Mouse (Mus musculus): ENCODE measurements around the gene 2310030G06Rik. TPM values are rescaled to one million over a fixed set of nuclear protein-coding genes. Genes with fewer than 3 reads are reported as not detected.

2310030G06Rik gene
- total and polyA plus RNA-seq, 3 experiments = 1.7 to 6.1 (median 4.3) TPM

DNA sequence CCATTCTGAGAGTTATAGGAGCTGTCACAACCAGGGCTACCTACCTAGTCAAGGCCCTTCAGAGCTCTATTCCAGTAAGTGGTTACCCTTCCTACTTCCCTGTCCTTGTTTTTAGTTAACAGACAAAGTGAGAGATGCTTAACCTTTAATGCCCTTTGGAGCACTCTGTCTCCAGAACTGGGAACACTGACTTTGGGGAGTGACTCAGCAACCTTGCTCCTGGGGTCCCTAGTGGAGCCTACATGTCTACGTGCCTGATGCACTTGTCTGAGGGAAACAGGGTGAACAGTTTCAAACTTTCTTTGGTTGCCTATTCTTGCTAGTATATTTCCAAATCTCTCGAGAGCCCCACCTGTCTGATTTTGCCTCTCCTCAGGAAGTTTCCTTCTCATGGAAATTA is 3.6 kb downstream of the 2310030G06Rik start:
- no peak for DNase-seq

DNA sequence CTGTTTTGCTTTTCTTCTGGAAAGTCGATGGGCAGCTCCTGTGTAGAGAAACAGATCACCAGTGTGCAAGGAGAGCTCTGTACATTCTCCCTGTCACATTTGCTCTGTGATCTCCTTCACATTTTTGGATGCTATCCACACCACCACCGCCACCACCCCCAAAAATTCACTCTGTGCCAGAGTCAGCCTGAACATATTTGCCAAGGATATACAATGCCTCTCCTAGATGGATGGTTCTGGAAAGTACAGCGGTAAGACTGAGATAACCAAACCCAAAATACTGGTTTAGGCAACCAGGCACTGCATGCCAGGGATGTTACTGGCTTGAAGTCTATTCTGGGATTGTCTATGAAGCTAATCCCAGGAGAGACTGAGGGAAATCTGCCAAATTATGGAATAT is 4.1 kb downstream of the 2310030G06Rik start:
- DNase-seq = no peak

DNA sequence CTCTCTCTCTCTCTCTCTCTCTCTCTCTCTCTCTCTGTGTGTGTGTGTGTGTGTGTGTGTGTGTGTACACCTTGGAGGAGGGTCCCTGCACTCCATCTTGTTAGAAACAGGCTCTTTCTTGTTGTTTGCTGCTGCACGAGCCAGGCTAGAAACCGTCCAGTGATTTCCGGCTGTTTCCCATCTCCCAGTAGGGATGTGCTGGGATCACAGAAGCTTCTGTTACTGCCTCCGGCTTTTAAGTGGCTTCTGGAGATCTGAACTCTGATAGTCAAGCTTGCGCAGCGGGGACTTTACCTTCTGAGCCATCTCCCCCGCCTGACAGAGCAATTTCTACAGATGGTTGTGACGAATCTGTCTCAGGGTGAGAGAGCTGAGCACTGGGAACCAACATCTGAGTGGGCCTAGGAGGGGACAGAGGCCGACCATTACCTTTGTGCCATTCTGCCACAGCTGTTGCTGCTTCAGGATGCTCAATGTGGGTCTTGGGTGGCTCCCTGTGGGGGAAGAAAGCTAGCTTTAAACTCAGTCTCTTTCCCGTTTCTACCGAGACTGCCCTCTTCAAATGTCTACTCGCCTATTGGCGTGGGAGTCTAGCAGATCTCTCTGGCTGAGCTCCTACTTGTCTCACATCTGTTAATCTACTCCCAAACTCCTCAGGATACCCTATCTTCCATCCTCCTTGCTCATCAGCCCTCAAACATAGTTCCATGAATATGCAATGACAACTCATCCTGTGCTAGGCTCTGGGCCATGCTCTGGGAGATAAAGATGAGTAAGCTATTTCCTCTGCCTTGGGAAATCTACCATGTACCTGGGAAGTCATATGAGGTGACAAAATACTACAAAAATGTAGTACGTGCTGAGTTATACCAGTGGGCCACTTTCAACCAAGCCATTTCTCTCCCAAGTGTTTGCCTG is 5.2 kb downstream of the 2310030G06Rik start:
- DNase-seq = no peak

GRCm38 (mm10) chr9:50738914-50739870 is 7.1 kb downstream of the 2310030G06Rik start, which contains the start of gene Dixdc1:
Gene Dixdc1 (minus strand): TSS chr9:50739517.
- DNase-seq = peak; percentile 97

GRCm38 (mm10) chr9:50734989-50735388 is 11.3 kb downstream of the 2310030G06Rik start:
- DNase-seq = peak; percentile 56

DNA sequence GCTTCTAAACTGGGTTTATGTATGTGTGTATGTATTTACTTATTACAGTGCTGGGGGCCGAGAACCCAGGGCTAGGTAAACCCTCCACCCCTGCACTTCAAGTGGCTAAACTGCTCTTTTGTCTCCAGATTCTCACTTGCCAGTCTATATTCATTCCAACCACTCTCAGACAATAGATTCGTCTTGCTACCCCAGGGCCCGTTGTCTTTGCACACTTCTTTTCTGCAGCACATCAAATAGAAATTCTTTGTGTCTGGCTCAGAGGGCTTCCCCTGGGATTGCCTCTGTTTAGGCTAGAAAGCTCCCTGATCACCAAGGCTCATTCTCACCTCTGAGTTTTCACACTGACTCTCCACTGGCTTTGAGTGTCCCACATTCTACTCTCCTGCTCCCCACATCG is 13.8 kb downstream of the 2310030G06Rik start:
- DNase-seq = no peak

DNA sequence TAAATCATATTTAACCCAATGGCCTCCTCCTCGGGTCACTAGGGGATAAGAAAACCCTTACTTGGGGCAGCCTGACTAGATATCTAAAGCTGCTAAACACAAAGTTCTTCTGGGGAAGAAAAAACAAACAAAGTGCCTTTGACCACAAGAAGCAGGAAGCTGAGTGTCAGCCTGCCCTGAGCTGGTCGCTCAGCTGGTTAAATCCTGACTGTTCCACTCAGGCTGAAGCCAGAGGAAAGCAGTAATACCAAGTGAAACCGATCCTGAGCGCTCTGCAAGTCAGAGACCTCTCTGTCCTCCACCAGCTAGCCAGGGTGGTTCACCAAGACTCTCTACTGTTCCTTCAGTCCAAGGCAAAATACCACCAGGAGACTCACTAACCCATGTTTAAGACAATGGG is 16.7 kb downstream of the 2310030G06Rik start:
- no peak for DNase-seq

- DNase-seq = peak; percentile 81
These were observed 18.2 kb downstream of the 2310030G06Rik start for GRCm38 (mm10) chr9:50727925-50728651.

DNA sequence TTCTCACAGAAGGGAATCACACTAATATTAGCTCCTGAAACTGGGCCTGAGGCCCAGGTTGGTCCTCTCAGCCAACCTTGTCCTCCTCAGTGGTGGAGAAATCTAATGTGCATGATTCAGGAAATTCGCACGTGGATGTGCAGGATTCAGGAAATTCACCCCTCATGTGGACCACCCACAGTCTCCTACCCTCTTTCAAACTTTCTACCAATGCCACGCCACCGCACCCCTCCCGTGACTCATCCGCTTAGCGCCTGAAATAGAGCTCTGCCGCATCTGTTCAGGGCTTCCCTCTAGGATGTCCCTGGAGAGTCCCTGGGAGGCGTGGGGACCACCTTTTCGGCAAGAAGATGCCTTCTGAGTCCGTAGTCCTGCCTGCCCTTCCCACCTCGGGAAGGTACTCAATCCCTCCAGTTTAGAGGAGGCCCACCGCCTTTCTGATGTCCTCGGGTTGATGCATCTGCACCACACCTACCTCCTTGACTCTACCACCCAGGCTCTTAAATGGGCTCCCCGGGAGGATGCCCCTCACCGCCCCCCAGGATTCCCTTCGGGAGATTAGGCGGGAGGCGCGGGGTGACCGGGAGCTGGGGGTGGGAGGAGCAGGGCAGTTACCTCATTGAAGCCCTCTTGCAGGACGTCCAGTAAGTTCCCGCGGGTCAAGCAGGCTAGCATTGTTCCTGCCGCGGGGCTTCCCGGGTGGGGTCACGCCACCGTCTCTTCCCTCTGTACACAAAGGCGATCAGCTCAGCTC is 19.0 kb downstream of the 2310030G06Rik start:
- peak; percentile 44 for DNase-seq

- DNase-seq = no peak
These were observed 20.3 kb downstream of the 2310030G06Rik start for GRCm38 (mm10) chr9:50725921-50726590.

- no peak for DNase-seq
These were observed 21.5 kb downstream of the 2310030G06Rik start for GRCm38 (mm10) chr9:50724661-50725330.

DNA sequence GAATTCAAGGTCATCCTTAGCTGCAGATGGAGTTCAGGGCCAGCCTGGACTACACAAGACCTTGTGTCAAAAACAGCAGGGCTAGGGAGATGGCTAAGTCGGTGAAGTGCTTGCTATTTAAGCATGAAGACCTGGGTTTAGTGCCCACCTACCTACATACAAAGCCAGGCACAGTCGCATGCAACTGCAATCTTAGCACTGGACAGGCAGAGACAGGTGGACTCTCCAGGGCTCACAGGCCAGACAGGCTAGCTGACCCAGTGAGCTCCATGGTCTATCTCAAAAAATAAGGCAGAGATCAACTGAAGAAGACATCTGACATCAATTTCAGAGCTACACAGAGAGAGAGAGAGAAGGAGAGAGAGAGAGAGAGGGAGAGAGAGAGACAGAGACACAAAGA is 22.2 kb downstream of the 2310030G06Rik start:
- no peak for DNase-seq

DNA sequence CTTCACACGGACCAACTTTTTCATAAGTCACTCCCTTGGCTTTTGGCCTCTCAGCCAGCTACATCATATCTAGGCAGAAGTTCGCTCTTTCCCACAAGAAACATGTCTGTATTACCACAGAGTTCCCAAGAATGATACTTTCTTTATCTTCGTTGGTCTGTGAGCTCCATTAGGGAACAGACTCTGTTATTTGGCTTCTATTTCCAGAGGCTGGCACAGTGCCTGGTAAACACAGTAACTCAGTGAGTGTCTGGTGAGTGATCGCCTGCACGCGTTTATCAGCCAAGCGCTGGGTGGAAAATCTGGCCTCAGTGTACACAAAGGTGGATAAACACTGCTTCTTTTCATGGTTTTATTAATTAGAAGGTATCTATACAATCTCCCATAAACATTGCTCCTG is 22.9 kb downstream of the 2310030G06Rik start:
- peak; percentile 84 for DNase-seq

- DNase-seq = no peak
These were observed 23.9 kb downstream of the 2310030G06Rik start for GRCm38 (mm10) chr9:50722451-50722911.

- DNase-seq = peak; percentile 52
These were observed 25.3 kb downstream of the 2310030G06Rik start for GRCm38 (mm10) chr9:50721061-50721460.

DNA sequence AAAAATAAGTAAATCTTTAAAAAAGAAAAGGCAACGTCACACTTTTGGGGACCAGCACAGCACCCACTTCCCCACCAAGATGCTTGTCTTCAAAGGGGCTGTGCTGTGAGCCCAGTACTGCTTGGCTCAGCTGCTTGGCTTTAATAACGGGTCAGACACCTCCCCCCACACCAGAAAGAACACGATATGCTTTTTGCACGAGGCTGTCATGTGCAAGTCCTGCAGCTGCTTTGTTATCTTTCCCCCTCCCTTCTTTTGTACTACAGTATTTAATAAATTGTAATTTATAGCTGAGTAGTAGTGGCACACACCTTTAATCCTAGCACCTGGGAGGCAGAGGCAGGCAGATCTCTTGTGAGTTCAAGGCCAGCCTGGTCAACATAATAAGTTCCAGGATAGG is 27.5 kb downstream of the 2310030G06Rik start:
- DNase-seq = no peak

- DNase-seq = no peak
These were observed 32.1 kb downstream of the 2310030G06Rik start for GRCm38 (mm10) chr9:50714188-50714587.

DNA sequence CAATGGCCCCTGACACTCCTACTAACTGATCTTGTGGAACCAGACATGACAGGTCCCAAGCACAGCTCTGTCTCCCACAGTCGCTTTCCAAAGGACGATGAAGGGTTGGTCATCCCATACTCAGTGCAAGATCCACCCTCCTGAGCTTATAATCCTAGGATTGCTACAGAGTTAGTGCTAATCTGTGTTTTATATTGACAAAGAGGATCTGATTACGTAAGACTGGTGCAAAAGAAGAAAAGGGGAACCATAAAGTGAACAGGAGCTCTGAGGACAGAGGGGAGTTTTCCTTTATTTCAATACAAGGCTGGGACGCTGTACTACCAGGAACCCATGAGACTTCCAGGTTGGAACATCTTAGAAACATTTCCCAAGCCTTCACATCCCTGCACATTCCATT is 35.0 kb downstream of the 2310030G06Rik start:
- no peak for DNase-seq

DNA sequence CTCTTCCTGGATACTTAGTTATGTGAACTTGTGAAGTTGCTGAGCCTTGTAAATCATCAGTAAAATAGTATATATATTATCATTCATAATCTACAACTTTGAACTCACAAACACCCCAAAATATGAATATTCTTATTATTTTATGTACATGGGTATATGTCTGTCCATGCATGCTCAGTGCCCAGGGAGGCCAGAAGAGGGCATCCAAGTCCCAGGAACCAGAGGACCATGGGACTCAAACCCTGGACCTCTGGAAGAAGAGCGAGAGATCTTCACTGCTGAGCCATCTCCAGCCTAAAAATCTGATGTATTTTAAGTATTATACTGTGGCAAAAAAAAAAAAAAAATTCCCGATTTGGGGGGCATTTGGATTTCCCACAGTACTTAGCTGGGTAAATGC is 37.2 kb downstream of the 2310030G06Rik start:
- DNase-seq = peak; percentile 49

DNA sequence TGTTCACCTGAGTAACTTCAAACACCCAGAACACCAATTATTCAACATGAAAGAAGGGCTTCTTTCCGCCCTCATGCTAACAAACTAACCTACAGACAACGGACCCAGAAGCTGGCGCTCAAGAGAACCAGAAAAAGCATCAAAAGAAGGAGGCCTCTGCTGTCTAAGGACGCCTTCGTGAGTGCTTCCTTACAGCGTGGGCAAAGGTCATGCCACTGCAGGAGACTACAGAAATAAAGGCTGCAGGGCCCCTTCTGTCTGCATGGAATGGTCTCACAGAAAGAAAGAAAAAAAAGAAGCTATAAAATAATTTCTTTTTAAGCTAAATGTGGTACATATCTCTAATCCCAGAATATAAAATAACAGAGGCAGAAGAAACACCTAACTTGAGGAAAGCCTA is 41.4 kb downstream of the 2310030G06Rik start:
- no peak for DNase-seq
